Mouse (Mus musculus): ENCODE data around the gene Elk4.

- no peak for TF ChIP-seq CTCF (conservative IDR thresholded peaks at IDR 0.05 in 1 of 2, IDR thresholded peaks at IDR 0.05 in 1 of 2; ENCODE audit: low read depth in 2 of 2, low read length in 2 of 2)
- no peak for TF ChIP-seq EP300 (IDR thresholded peaks at IDR 0.05; ENCODE audit: low read length)
- TF ChIP-seq JUND (conservative IDR thresholded peaks at IDR 0.05; ENCODE audit: low read depth, low read length): no peak
- no peak for TF ChIP-seq POLR2A (IDR thresholded peaks at IDR 0.05; ENCODE audit: low read depth, low read length)
- no peak for TF ChIP-seq MYC (IDR thresholded peaks at IDR 0.05; ENCODE audit: low read depth, low read length)
- no peak for TF ChIP-seq MAX (IDR thresholded peaks at IDR 0.05; ENCODE audit: low read length)
- TF ChIP-seq POLR2AphosphoS2 (IDR thresholded peaks at IDR 0.05; ENCODE audit: low read depth, low read length): no peak
Measured at GRCm38 (mm10) chr1:131967336-131967735, 40.1 kb upstream of the Elk4 start.
